In genomic region chr10:60026759-60027395, GRCm38 (mm10) we compare ENCODE assay signal across 12 mouse cellular contexts. TPM values are rescaled to one million over a fixed set of nuclear protein-coding genes. Genes with fewer than 3 reads are reported as not detected.
DNase-seq lines count a peak whose midpoint lies in the region; ATAC-seq and TF ChIP-seq lines count a peak whose summit lies in the region.
"Had no signal": no experiment of that assay in that cellular context is flagged by ENCODE, and none has a peak within 500 bp of the region (broad histone marks: within the 10 kb centered on the region; RNA-seq: fewer than 3 reads in every experiment).

No protein-coding gene starts in this region.

- no peaks in the 10 kb centered on the region for H3K27me3 ChIP-seq in lung, embryonic 15.5 days
- H3K27me3 ChIP-seq in intestine, postnatal 0 days (replicated peaks; ENCODE audit: control insufficient read depth, insufficient read depth, low read length): no peaks in the 10 kb centered on the region
- H3K27me3 ChIP-seq in small intestine, adult 2 months (ENCODE audit: control insufficient read depth, insufficient read depth, low read length): no peaks in the 10 kb centered on the region

- peaks cover 18% of the 10 kb centered on the region for H3K4me1 ChIP-seq in lung, embryonic 15.5 days
- peaks cover 10% of the 10 kb centered on the region; the same call in 1 of the 2 replicates for H3K4me1 ChIP-seq in intestine, postnatal 0 days (replicated peaks; ENCODE audit: control insufficient read depth, insufficient read depth, low read length)
- H3K4me1 ChIP-seq in small intestine, adult 2 months (ENCODE audit: control insufficient read depth, insufficient read depth, insufficient read length, low read length): peaks cover 20% of the 10 kb centered on the region

- ATAC-seq in lung, embryonic 15.5 days (ENCODE audit: borderline replicate concordance, extremely low read depth, low FRiP score, low TSS enrichment): no peak
- ATAC-seq in intestine, postnatal 0 days: no peak

- H3K4me3 ChIP-seq in lung, embryonic 15.5 days: no peak overlapping the region
- H3K4me3 ChIP-seq in intestine, postnatal 0 days (ENCODE audit: low read depth, low read length): no peak overlapping the region
- H3K4me3 ChIP-seq in small intestine, adult 2 months (ENCODE audit: low read depth, low read length): no peak overlapping the region

- WGBS in lung, embryonic 15.5 days: 47% methylated on average over 13 of the region's 13 CpGs
- 55% methylated on average over 13 of the region's 13 CpGs for WGBS in intestine, postnatal 0 days
- 64% methylated on average over 13 of the region's 13 CpGs for WGBS in small intestine, adult 2 months

- H3K36me3 ChIP-seq in lung, embryonic 15.5 days: 0 out of 2 replicates have a peak, but pooled peaks cover 5% of the 10 kb centered on the region
- peaks cover 11% of the 10 kb centered on the region; the same call in 1 of the 2 replicates for H3K36me3 ChIP-seq in intestine, postnatal 0 days (ENCODE audit: control insufficient read depth, insufficient read depth)
- peaks cover 3% of the 10 kb centered on the region; the same call in 1 of the 2 replicates for H3K36me3 ChIP-seq in small intestine, adult 2 months (ENCODE audit: control insufficient read depth, insufficient read depth, low read length)

- no peaks in the 10 kb centered on the region for H3K9me3 ChIP-seq in lung, embryonic 15.5 days
- no peaks in the 10 kb centered on the region for H3K9me3 ChIP-seq in intestine, postnatal 0 days (ENCODE audit: control insufficient read depth)
- H3K9me3 ChIP-seq: G1E had no signal

- H3K27ac ChIP-seq in lung, embryonic 15.5 days: 0 out of 2 replicates have a peak overlapping the region, but pooled peaks have one; percentile 5
- H3K27ac ChIP-seq in intestine, postnatal 0 days (ENCODE audit: low read depth, low read length): 0 out of 2 replicates have a peak overlapping the region, but pooled peaks have one; percentile 78
- 0 out of 2 replicates have a peak overlapping the region, but pooled peaks have one; percentile 3 for H3K27ac ChIP-seq in small intestine, adult 2 months (ENCODE audit: insufficient read depth, low read depth, low read length)
- H3K27ac ChIP-seq: liver, embryonic 14.5 days had no signal

- no peak for TF ChIP-seq CTCF in intestine, postnatal 0 days (IDR thresholded peaks at IDR 0.05; ENCODE audit: low read depth)
- TF ChIP-seq CTCF in small intestine, adult 2 months (IDR thresholded peaks at IDR 0.05; ENCODE audit: extremely low read depth, insufficient read length, insufficient replicate concordance, low read depth, low read length): no peak

- H3K4me2 ChIP-seq in lung, embryonic 15.5 days: no peak overlapping the region
- no peak overlapping the region for H3K4me2 ChIP-seq in intestine, postnatal 0 days (replicated peaks; ENCODE audit: low read depth)

- H3K9ac ChIP-seq in lung, embryonic 15.5 days: no peak overlapping the region
- peak overlapping the region; percentile 17; the same call in 1 of the 2 replicates for H3K9ac ChIP-seq in intestine, postnatal 0 days (ENCODE audit: low read depth, low read length)
- H3K9ac ChIP-seq: liver, embryonic 14.5 days had no signal

- peak; percentile 19 for DNase-seq in embryo, embryonic 10 days (ENCODE audit: low spot score)
- DNase-seq in embryo, embryonic 10.5 days (ENCODE audit: low spot score): no peak
- DNase-seq in lung, postnatal 36 days: no peak
- no peak for DNase-seq in ovary, postnatal 14 days (ENCODE audit: low spot score)
- DNase-seq in ovary, postnatal 36 days (ENCODE audit: low spot score): no peak
- DNase-seq: cerebellum, adult 2 months; thymus, postnatal 36 days had no signal

- TF ChIP-seq POLR2A in small intestine, adult 2 months (IDR thresholded peaks at IDR 0.05; ENCODE audit: low read depth, low read length): no peak

RNA-seq across cellular contexts. Expression of gene Anapc16, which starts 23.9 kb away (rescaled TPM):
- 109 and 112 TPM in 2 replicates for polyA plus RNA-seq in lung, embryonic 15.5 days (2015; fragmentation: Nextera tagmentation; extraction: Ambion mirVana)
- polyA plus RNA-seq in intestine, postnatal 0 days (2015; fragmentation: Nextera tagmentation; extraction: Ambion mirVana): 98.4 and 100 TPM in 2 replicates
- polyA plus RNA-seq in small intestine, adult 2 months (2012; rRNA removed): 33.0 and 51.4 TPM in 2 replicates

RNA-seq across cellular contexts. Expression of gene Ascc1, which starts 24.3 kb away (rescaled TPM):
- polyA plus RNA-seq in lung, embryonic 15.5 days (2015; fragmentation: Nextera tagmentation; extraction: Ambion mirVana): 42.4 and 45.2 TPM in 2 replicates
- 28.7 TPM in 2 replicates for polyA plus RNA-seq in intestine, postnatal 0 days (2015; fragmentation: Nextera tagmentation; extraction: Ambion mirVana)
- 5.8 and 14.2 TPM in 2 replicates for polyA plus RNA-seq in small intestine, adult 2 months (2012; rRNA removed)

Comparison
In these comparisons a context has a peak if more than half of its experiments do, and no peak if none do; other contexts are left out.
1. H3K27ac ChIP-seq: peak in every context shown above with its lines; median percentile 78 in intestine, postnatal 0 days; 5 in lung, embryonic 15.5 days; 3 in small intestine, adult 2 months.